Mouse (Mus musculus): ENCODE measurements around the gene Gm5622. TPM values are rescaled to one million over a fixed set of nuclear protein-coding genes. Genes with fewer than 3 reads are reported as not detected.

The Gm5622 gene
- polyA plus RNA-seq (2014; fragmentation: Illumina TruSeq; extraction: RNeasy Lipid Tissue Mini Kit (QIAGEN cat#74804); ENCODE audit: low read depth, low replicate concordance) = not detected

GRCm38 (mm10) chr14:51552490-51552889 lies at the start of gene Gm5622:
TSS of gene Gm5622 (plus strand) at chr14:51552790.

GRCm38 (mm10) chr14:51573963-51574362 lies 21.4 kb downstream of the Gm5622 start, which contains the start of gene Gm17175:
TSS of gene Gm17175 (minus strand) at chr14:51574063.

GRCm38 (mm10) chr14:51592039-51592438 lies 39.4 kb downstream of the Gm5622 start, which contains the start of gene Gm17174:
TSS of gene Gm17174 (minus strand) at chr14:51592139.

GRCm38 (mm10) chr14:51611210-51611609 lies 58.6 kb downstream of the Gm5622 start, which contains the start of gene Gm17078:
TSS of gene Gm17078 (minus strand) at chr14:51611310.

DNA sequence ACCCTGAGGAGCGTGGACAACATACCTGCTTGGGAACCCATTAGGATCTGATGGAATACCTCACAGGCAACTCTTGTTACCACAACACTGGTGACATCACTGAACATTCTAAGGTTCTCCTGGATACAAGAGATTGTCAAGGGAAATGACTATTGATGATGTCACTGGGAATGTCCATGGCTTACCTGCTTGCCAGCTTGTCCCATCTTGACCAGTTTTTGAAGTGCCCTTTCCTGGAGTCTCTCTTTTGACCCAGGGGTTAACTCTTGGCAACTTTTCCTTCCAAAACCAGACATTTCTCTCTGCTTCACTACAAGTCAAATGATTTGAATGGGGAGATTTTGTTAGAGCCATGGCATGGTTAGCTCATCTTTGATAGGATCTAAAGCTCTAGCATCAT lies 83.0 kb downstream of the Gm5622 start, which contains the start of gene Gm4181:
TSS of gene Gm4181 (minus strand) at position 101 of the 400 bp plus-strand sequence.

GRCm38 (mm10) chr14:51695368-51695767 lies 142.8 kb downstream of the Gm5622 start, which contains the start of gene Gm17079:
TSS of gene Gm17079 (minus strand) at chr14:51695468.

Other genes starting within 250 kb of the Gm5622 start
- gene Gm7247, start 191.0 kb upstream of the Gm5622 start, polyA plus RNA-seq (2014; fragmentation: Illumina TruSeq; extraction: RNeasy Lipid Tissue Mini Kit (QIAGEN cat#74804); ENCODE audit: low read depth, low replicate concordance) = not detected
- not detected for gene Vmn2r88, start 142.0 kb upstream of the Gm5622 start, polyA plus RNA-seq (2014; fragmentation: Illumina TruSeq; extraction: RNeasy Lipid Tissue Mini Kit (QIAGEN cat#74804); ENCODE audit: low read depth, low replicate concordance)
- gene Vmn2r89, start 100.9 kb upstream of the Gm5622 start, polyA plus RNA-seq (2014; fragmentation: Illumina TruSeq; extraction: RNeasy Lipid Tissue Mini Kit (QIAGEN cat#74804); ENCODE audit: low read depth, low replicate concordance) = not detected
- not detected for gene Gm17175, start 21.3 kb downstream of the Gm5622 start, polyA plus RNA-seq (2014; fragmentation: Illumina TruSeq; extraction: RNeasy Lipid Tissue Mini Kit (QIAGEN cat#74804); ENCODE audit: low read depth, low replicate concordance)
- not detected for gene Gm17174, start 39.3 kb downstream of the Gm5622 start, polyA plus RNA-seq (2014; fragmentation: Illumina TruSeq; extraction: RNeasy Lipid Tissue Mini Kit (QIAGEN cat#74804); ENCODE audit: low read depth, low replicate concordance)
- gene Gm17078, start 58.5 kb downstream of the Gm5622 start, polyA plus RNA-seq (2014; fragmentation: Illumina TruSeq; extraction: RNeasy Lipid Tissue Mini Kit (QIAGEN cat#74804); ENCODE audit: low read depth, low replicate concordance) = not detected
- gene Gm4181, start 82.9 kb downstream of the Gm5622 start, polyA plus RNA-seq (2014; fragmentation: Illumina TruSeq; extraction: RNeasy Lipid Tissue Mini Kit (QIAGEN cat#74804); ENCODE audit: low read depth, low replicate concordance) = not detected
- not detected for gene Gm17079, start 142.7 kb downstream of the Gm5622 start, polyA plus RNA-seq (2014; fragmentation: Illumina TruSeq; extraction: RNeasy Lipid Tissue Mini Kit (QIAGEN cat#74804); ENCODE audit: low read depth, low replicate concordance)
- gene Gm5800, start 164.4 kb downstream of the Gm5622 start, polyA plus RNA-seq (2014; fragmentation: Illumina TruSeq; extraction: RNeasy Lipid Tissue Mini Kit (QIAGEN cat#74804); ENCODE audit: low read depth, low replicate concordance) = not detected
- 194 TPM for gene Ang4, start 220.8 kb downstream of the Gm5622 start, polyA plus RNA-seq (2014; fragmentation: Illumina TruSeq; extraction: RNeasy Lipid Tissue Mini Kit (QIAGEN cat#74804); ENCODE audit: low read depth, low replicate concordance)
- gene AY358078, start 247.3 kb downstream of the Gm5622 start, polyA plus RNA-seq (2014; fragmentation: Illumina TruSeq; extraction: RNeasy Lipid Tissue Mini Kit (QIAGEN cat#74804); ENCODE audit: low read depth, low replicate concordance) = 0.32 TPM